ENCODE assay signal across 8 mouse cellular contexts in genomic region chr7:40898711-40899375, GRCm38 (mm10). TPM values are rescaled to one million over a fixed set of nuclear protein-coding genes. Genes with fewer than 3 reads are reported as not detected.
DNase-seq lines count a peak whose midpoint lies in the region; ATAC-seq and TF ChIP-seq lines count a peak whose summit lies in the region.

No protein-coding gene starts in this region.

- peak; percentile 12 for DNase-seq in adrenal gland, postnatal 14 days
- no peak for DNase-seq in adrenal gland, postnatal 4 days (ENCODE audit: low spot score in 2 of 2)
- DNase-seq in testis, postnatal 14 days (ENCODE audit: low spot score): no peak
- peak; percentile 60 for DNase-seq in hindbrain, postnatal 0 days (ENCODE audit: low spot score)
- peak; percentile 85 for DNase-seq in right cerebral cortex, adult 18-20 months
- DNase-seq in spleen, adult 18-20 months: no peak

- H3K9me3 ChIP-seq in hindbrain, postnatal 0 days (ENCODE audit: low read length): no peaks in the 10 kb centered on the region
- no peaks in the 10 kb centered on the region for H3K9me3 ChIP-seq in limb, embryonic 15.5 days

- H3K4me1 ChIP-seq in testis, adult 2 months (ENCODE audit: control insufficient read depth, insufficient read depth, low read length): peaks cover 2% of the 10 kb centered on the region
- H3K4me1 ChIP-seq in hindbrain, postnatal 0 days (ENCODE audit: insufficient read depth, low read length): peaks cover 14% of the 10 kb centered on the region; the same call in 1 of the 2 replicates
- peaks cover 36% of the 10 kb centered on the region for H3K4me1 ChIP-seq in limb, embryonic 15.5 days

- no peaks in the 10 kb centered on the region for H3K36me3 ChIP-seq in testis, adult 2 months (ENCODE audit: control insufficient read depth, insufficient read depth, low read length)
- no peaks in the 10 kb centered on the region for H3K36me3 ChIP-seq in hindbrain, postnatal 0 days (ENCODE audit: insufficient read depth, low read length)
- H3K36me3 ChIP-seq in limb, embryonic 15.5 days: no peaks in the 10 kb centered on the region

- TF ChIP-seq CTCF in testis, adult 2 months (IDR thresholded peaks at IDR 0.05; ENCODE audit: control insufficient read depth, insufficient read depth, insufficient replicate concordance, low read depth, low read length): no peak
- no peak for TF ChIP-seq CTCF in hindbrain, postnatal 0 days (IDR thresholded peaks at IDR 0.05; ENCODE audit: low read depth)

- TF ChIP-seq POLR2A in testis, adult 2 months (IDR thresholded peaks at IDR 0.05; ENCODE audit: control insufficient read depth, low read depth, low read length): no peak

- no peak overlapping the region for H3K27ac ChIP-seq in testis, adult 2 months (ENCODE audit: control insufficient read depth, insufficient read depth, low read depth, low read length)
- H3K27ac ChIP-seq in hindbrain, postnatal 0 days: peak overlapping the region; percentile 70; the same call in 1 of the 2 replicates
- H3K27ac ChIP-seq in limb, embryonic 15.5 days: no peak overlapping the region; the same call in 1 of the 2 replicates

- peak overlapping the region; percentile 68 for H3K9ac ChIP-seq in hindbrain, postnatal 0 days (replicated peaks; ENCODE audit: low read length)
- H3K9ac ChIP-seq in limb, embryonic 15.5 days: peak overlapping the region; percentile 54

- peak; percentile 52 for ATAC-seq in hindbrain, postnatal 0 days
- ATAC-seq in limb, embryonic 15.5 days (ENCODE audit: insufficient number of reproducible peaks, low FRiP score, low TSS enrichment, low read depth): no peak

- H3K4me3 ChIP-seq in testis, adult 2 months (ENCODE audit: control insufficient read depth, low read depth, low read length): peak overlapping the region; percentile 52
- peak overlapping the region; percentile 68 for H3K4me3 ChIP-seq in hindbrain, postnatal 0 days (ENCODE audit: low read length)
- peak overlapping the region; percentile 54 for H3K4me3 ChIP-seq in limb, embryonic 15.5 days

- WGBS in hindbrain, postnatal 0 days: under 1% methylated on average over 39 of the region's 70 CpGs
- WGBS in limb, embryonic 15.5 days: under 1% methylated on average over 50 of the region's 70 CpGs

- no peaks in the 10 kb centered on the region; the same call in 1 of the 2 replicates for H3K27me3 ChIP-seq in testis, adult 2 months (ENCODE audit: control insufficient read depth, insufficient read depth, low read length)
- peaks cover 6% of the 10 kb centered on the region; the same call in 1 of the 2 replicates for H3K27me3 ChIP-seq in hindbrain, postnatal 0 days (ENCODE audit: insufficient read depth, low read length)
- H3K27me3 ChIP-seq in limb, embryonic 15.5 days: peaks cover 86% of the 10 kb centered on the region

- peak overlapping the region; percentile 97 for H3K4me2 ChIP-seq in hindbrain, postnatal 0 days (ENCODE audit: low read depth, low read length)
- H3K4me2 ChIP-seq in limb, embryonic 15.5 days: peak overlapping the region; percentile 94

RNA-seq across cellular contexts. Expression of gene Vstm2b, which starts 0.7 kb away (rescaled TPM):
- 0.74 and 1.1 TPM in 2 replicates for total RNA-seq in adrenal gland, postnatal 14 days (2021)
- 1 to 10 TPM; 3.1 to 4.1 TPM for total RNA-seq in adrenal gland, postnatal 4 days (2021)
- 2.4 and 3.4 TPM in 2 replicates for polyA plus RNA-seq in testis, adult 2 months (2012; rRNA removed)
- 93.3 and 102 TPM in 2 replicates for total RNA-seq in hindbrain, postnatal 0 days (2014; rRNA removed)
- polyA plus RNA-seq in hindbrain, postnatal 0 days (2015; fragmentation: Nextera tagmentation; extraction: Ambion mirVana): 25.1 and 27.4 TPM in 2 replicates
- 6.0 and 8.1 TPM in 2 replicates for polyA plus RNA-seq in limb, embryonic 15.5 days (2015; fragmentation: Nextera tagmentation; extraction: Ambion mirVana)

Comparison
In these comparisons a context has a peak if more than half of its experiments do, and no peak if none do; other contexts are left out.
1. DNase-seq: peak in adrenal gland, postnatal 14 days (single experiment), hindbrain, postnatal 0 days (single experiment) and right cerebral cortex, adult 18-20 months (single experiment); none in adrenal gland, postnatal 4 days (0 of 2), testis, postnatal 14 days (single experiment) and spleen, adult 18-20 months (0 of 2).
2. RNA of gene Vstm2b, which starts 0.7 kb away (total RNA-seq): 93.3 to 102 TPM in hindbrain, postnatal 0 days; 3.1 to 4.1 TPM in adrenal gland, postnatal 4 days and 0.74 to 1.1 TPM in adrenal gland, postnatal 14 days; every median in the first group is over 10 times any median in the second.
3. Peak in every context shown above with its lines, with median percentiles within 50 percentile points of each other: H3K4me3 ChIP-seq.